Mouse (Mus musculus) liver, embryonic 18 days (tissue): Measurements from ENCODE around the gene Olfr104-ps. TPM values are rescaled to one million over a fixed set of nuclear protein-coding genes. Genes with fewer than 3 reads are reported as not detected.

Experiments used
- polyA plus RNA-seq: library from polyadenylated mRNA; depleted of rRNA; stranded (reverse); fragments of >200 nt; gene quantifications from 2 replicates; pipeline ENCODE4 v1.2.3, GENCODE M21; 2012; rRNA removed

Gene Olfr104-ps
- polyA plus RNA-seq: not detected in 2 replicates

DNA sequence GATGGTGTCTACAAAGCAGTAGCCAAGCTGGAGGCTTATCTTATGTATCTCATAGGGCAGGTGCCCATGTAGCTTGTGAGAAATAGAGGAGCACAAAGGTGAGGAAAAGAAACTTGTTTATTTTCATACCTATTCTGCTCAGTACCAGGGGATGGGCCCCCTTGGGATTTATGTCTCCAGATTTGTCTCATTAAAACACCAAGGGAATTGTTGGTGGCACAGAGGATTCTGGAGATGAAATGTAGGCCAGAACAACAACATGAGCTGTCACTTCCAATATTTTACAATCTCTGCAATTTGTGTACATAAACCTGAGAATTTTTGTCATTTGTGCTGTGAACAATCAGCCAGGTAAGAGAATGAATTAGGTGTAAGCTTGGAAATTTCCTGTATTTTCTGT is at the start of gene Olfr104-ps:
Olfr104-ps (plus strand) TSS at position 301 of the 400 bp plus-strand sequence.

GRCm38 (mm10) chr17:37316954-37317353 is 42.4 kb upstream of the Olfr104-ps start, which contains the start of gene Olfr102:
Olfr102 (minus strand) TSS chr17:37317054.

DNA sequence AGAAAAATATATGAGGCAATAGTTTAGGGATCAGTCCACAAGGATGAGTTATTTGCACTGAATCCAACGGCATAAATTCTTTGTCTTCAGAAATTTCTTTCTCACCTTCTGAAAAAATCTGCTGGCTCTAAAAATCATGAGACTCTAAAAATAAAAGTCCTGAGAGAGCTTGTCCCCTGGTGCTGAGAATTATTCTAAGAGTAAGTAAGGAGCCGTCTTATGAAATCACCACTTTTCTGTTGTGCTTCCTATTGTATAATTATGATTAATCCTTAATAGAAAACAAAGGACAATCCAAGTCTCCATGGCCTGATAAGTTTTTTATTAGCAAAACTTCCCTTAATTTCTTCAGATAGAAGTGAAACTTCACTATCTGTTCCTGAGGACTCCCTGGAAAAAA is 19.8 kb upstream of the Olfr104-ps start, which contains the start of gene Olfr103:
Olfr103 (minus strand) TSS at position 101 of the 400 bp plus-strand sequence.

DNA sequence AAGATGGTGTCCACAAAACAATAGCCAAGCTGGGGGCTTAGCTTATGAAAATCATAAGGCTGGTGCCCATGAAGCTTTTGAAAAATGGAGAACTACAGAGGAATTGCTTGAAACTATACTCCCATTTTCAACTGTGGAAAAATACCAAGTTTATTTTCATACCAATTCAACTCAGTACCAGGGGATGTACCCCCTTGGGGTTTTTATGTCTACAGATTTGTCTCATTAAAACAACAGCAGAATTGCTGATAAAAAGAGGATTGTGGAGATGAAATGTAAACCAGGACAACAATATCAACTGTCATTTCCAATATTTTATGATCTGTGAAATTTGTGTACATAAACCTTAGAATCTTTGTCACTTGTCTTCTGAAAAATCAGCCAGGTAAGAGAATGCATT is 19.4 kb downstream of the Olfr104-ps start, which contains the start of gene Olfr105-ps:
Olfr105-ps (plus strand) TSS at position 301 of the 400 bp plus-strand sequence.

DNA sequence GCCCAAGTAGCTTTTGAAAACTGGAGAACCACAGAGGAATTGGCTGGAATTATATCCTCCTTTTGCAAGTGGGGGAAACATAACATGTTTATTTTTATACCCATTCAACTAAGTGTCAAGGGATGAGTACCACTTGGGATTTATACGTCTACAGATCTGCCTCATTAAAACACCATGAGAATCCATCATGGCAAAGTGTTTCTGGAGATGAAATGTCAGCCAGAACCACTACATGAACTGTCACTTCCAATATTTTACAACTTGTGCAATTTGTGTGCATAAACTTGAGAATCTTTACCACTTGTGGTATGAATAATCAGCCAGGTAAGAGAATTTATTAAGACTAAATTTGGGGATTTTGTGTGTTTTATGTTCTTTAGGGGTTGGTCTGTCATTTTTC is 30.7 kb downstream of the Olfr104-ps start, which contains the start of gene Olfr106-ps:
Olfr106-ps (plus strand) TSS at position 301 of the 400 bp plus-strand sequence.

GRCm38 (mm10) chr17:37398926-37399325 is 39.5 kb downstream of the Olfr104-ps start, which contains the start of gene Olfr107:
Olfr107 (plus strand) TSS chr17:37399226.

Other genes with a start within 250 kb of the Olfr104-ps start
- gene Olfr92, start 239.5 kb upstream of the Olfr104-ps start, polyA plus RNA-seq: not detected in 2 replicates
- not detected in 2 replicates for gene Olfr93, start 198.1 kb upstream of the Olfr104-ps start, polyA plus RNA-seq
- gene Ubd, start 165.7 kb upstream of the Olfr104-ps start, polyA plus RNA-seq: 0.46 and 0.68 TPM in 2 replicates
- not detected in 2 replicates for gene Olfr94, start 158.6 kb upstream of the Olfr104-ps start, polyA plus RNA-seq
- gene Olfr95, start 146.5 kb upstream of the Olfr104-ps start, polyA plus RNA-seq: not detected in 2 replicates
- not detected in 2 replicates for gene Olfr96, start 139.4 kb upstream of the Olfr104-ps start, polyA plus RNA-seq
- gene Olfr97, start 122.3 kb upstream of the Olfr104-ps start, polyA plus RNA-seq: not detected in 2 replicates
- gene Olfr98, start 95.8 kb upstream of the Olfr104-ps start, polyA plus RNA-seq: not detected in 2 replicates
- 2.6 and 3.0 TPM in 2 replicates for gene H2-M3, start 89.4 kb upstream of the Olfr104-ps start, polyA plus RNA-seq
- not detected in 2 replicates for gene Olfr99, start 76.1 kb upstream of the Olfr104-ps start, polyA plus RNA-seq
- gene Olfr101, start 55.3 kb upstream of the Olfr104-ps start, polyA plus RNA-seq: not detected in 2 replicates
- gene Olfr102, start 42.5 kb upstream of the Olfr104-ps start, polyA plus RNA-seq: not detected in 2 replicates
- not detected in 2 replicates for gene Olfr103, start 19.9 kb upstream of the Olfr104-ps start, polyA plus RNA-seq
- gene Olfr105-ps, start 19.5 kb downstream of the Olfr104-ps start, polyA plus RNA-seq: not detected in 2 replicates
- not detected in 2 replicates for gene Olfr106-ps, start 30.8 kb downstream of the Olfr104-ps start, polyA plus RNA-seq
- gene Olfr107, start 39.6 kb downstream of the Olfr104-ps start, polyA plus RNA-seq: not detected in 2 replicates
- gene Olfr108, start 85.9 kb downstream of the Olfr104-ps start, polyA plus RNA-seq: not detected in 2 replicates
- gene Olfr109, start 99.3 kb downstream of the Olfr104-ps start, polyA plus RNA-seq: not detected in 2 replicates
- gene H2-M2, start 124.0 kb downstream of the Olfr104-ps start, polyA plus RNA-seq: 0.06 TPM in 1 of 2 replicates, not detected in the other
- gene Olfr110, start 132.9 kb downstream of the Olfr104-ps start, polyA plus RNA-seq: 0.02 TPM in 1 of 2 replicates, not detected in the other
- gene Olfr111, start 148.4 kb downstream of the Olfr104-ps start, polyA plus RNA-seq: 0.03 and 0.04 TPM in 2 replicates
- not detected in 2 replicates for gene Olfr112, start 209.9 kb downstream of the Olfr104-ps start, polyA plus RNA-seq
- not detected in 2 replicates for gene Olfr113, start 218.1 kb downstream of the Olfr104-ps start, polyA plus RNA-seq
- gene Olfr114, start 233.2 kb downstream of the Olfr104-ps start, polyA plus RNA-seq: not detected in 2 replicates